Mouse (Mus musculus) liver, embryonic 14.5 days (tissue): Measurements from ENCODE around the gene Mobp.

Experiments used
- CTCF ChIP-seq: IDR thresholded peaks from 2 replicates; pipeline ENCODE4 v1.5.1; 2016; ENCODE audit warnings: antibody characterized with exemption, low read depth, control low read depth
- EP300 ChIP-seq: IDR thresholded peaks from 2 replicates; pipeline ENCODE4 v1.6.1; 2016; ENCODE audit warnings: antibody characterized with exemption, low read depth

DNA sequence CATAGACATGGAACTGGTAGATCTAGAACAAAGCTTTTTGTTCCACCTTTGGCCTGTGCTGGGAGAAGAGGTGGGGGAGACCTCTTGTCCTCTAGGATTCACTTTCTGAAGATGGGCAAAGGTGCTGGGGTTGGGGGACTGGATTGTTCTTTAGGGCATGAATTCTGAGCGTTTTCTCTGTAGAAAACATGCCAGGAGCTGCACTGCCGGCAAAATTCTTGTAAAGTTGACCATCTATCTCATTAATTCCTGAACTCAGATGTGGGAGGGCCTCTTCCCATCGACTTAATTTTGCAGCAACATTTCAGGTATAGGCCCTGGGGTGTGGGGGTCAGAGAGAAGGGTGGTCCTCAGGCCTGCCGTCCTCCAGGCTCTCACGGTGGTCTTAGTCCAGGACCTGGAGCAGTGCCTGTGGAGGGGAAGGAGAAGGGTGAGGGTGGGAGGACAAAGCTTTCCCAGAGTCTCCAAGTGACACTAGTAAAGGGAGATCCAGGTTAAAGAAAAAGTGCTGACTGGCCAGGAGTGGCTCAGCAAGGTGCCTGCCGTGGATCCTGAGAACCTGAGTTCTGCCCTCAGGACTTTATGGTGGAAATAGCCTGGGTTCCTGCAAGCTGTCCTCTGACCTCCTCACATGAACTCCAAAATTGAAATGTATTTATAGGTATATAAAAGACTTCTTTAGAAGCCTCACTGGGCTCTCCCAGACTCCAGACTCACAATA is 15.6 kb upstream of the Mobp start:
- no peak for TF ChIP-seq CTCF
- TF ChIP-seq EP300 = no peak
